Mouse (Mus musculus): ENCODE results near the gene Mpst.

GRCm38 (mm10) chr15:78402423-78402822 lies 3.8 kb upstream of the Mpst start:
- no peak for TF ChIP-seq POLR2A (IDR thresholded peaks at IDR 0.05; ENCODE audit: borderline replicate concordance, low read depth, low read length)
- no peak for TF ChIP-seq CTCF (IDR thresholded peaks at IDR 0.05; ENCODE audit: low read depth, low read length)

All from bone marrow macrophage, adult 2 months (primary cell).